Mouse (Mus musculus) forebrain, postnatal 0 days (tissue): ENCODE data around the gene Cope. TPM values are rescaled to one million over a fixed set of nuclear protein-coding genes. Genes with fewer than 3 reads are reported as not detected.

Experiments used
- ATAC-seq: fragments of 200-750 bp; cut with Nextera tagmentation; 2 replicates; pipeline ENCODE4 v1.8.0; 2017; ENCODE audit warnings: mild to moderate bottlenecking, moderate library complexity
- DNase-seq: peaks from one replicate; pipeline ENCODE4 v3.0.0-alpha.2; 2015
- H3K27ac ChIP-seq: fragments of 300-500 bp; sonication (generic); 2 replicates; pipeline ENCODE4 v1.5.1; 2014; ENCODE audit warnings: low read depth, mild to moderate bottlenecking, antibody characterized with exemption, low read length, moderate library complexity, mixed read lengths
- H3K27me3 ChIP-seq: fragments of 300-500 bp; sonication (generic); 2 replicates; pipeline ENCODE4 v1.6.1; 2014; ENCODE audit warnings: mild to moderate bottlenecking, low read length, mixed read lengths; ENCODE audit not compliant: insufficient read depth
- H3K36me3 ChIP-seq: fragments of 300-500 bp; sonication (generic); 2 replicates; pipeline ENCODE4 v1.6.1; 2014; ENCODE audit warnings: mild to moderate bottlenecking, moderate library complexity; ENCODE audit not compliant: insufficient read depth
- H3K4me1 ChIP-seq: fragments of 300-500 bp; sonication (generic); 2 replicates; pipeline ENCODE4 v1.6.1; 2014; ENCODE audit warnings: antibody characterized with exemption; ENCODE audit not compliant: insufficient read depth
- H3K4me2 ChIP-seq: fragments of 300-500 bp; sonication (generic); 2 replicates; pipeline ENCODE4 v1.6.1; 2014; ENCODE audit warnings: low read depth, mild to moderate bottlenecking, moderate library complexity
- H3K4me3 ChIP-seq: fragments of 300-500 bp; sonication (generic); 2 replicates; pipeline ENCODE4 v1.5.1; 2014; ENCODE audit warnings: low read depth, low read length, mixed read lengths
- H3K9ac ChIP-seq: fragments of 300-500 bp; sonication (generic); 2 replicates; pipeline ENCODE4 v1.6.1; 2014; ENCODE audit warnings: mild to moderate bottlenecking
- H3K9me3 ChIP-seq: fragments of 300-500 bp; sonication (generic); 2 replicates; pipeline ENCODE4 v1.6.1; 2016; ENCODE audit warnings: low read length
- CTCF ChIP-seq: sonication (generic); IDR thresholded peaks from 2 replicates; pipeline ENCODE4 v1.5.1; 2016; ENCODE audit warnings: antibody characterized with exemption, control low read depth, low read depth
- WGBS: fragments of 180-500 bp; shearing (Covaris S2); extraction: QIAGEN DNeasy Blood & Tissue Kit; methylation state at CpG from one replicate; pipeline ENCODE4 v1.1.7; 2014; 5-methylcytosine and 5-hydroxymethylcytosine counted together
- polyA plus RNA-seq: library from polyadenylated mRNA; unstranded; fragments of >200 nt; fragmentation: Nextera tagmentation; extraction: Ambion mirVana; gene quantifications from 2 replicates; pipeline ENCODE4 v1.2.1, GENCODE M21; 2015
- total RNA-seq: library from RNA; depleted of rRNA; stranded (reverse); fragments of >200 nt; gene quantifications from 2 replicates; pipeline ENCODE4 v1.2.3, GENCODE M21; 2014

Cope gene
- total and polyA plus RNA-seq, 2 experiments from 2014 or later: 86.6 to 259 TPM

DNA sequence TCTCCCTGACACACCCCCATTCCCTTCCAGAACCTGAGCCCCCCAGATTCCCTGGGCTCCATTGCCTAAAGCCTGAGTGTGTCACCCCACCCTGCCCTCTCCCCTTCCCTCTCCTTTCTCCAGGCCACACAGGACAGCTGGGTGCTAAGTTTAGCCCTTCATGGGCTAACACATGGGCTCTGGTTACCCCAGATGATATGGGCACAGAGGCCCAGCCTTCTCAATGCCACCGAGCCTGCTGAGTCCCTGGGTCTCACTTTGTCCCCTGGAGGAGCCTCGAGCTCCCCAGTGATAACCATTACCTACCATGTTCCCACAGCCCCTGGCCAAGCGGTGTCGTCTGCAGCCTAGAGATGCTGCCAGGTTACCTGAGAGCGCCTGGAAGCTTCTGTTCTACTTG is 15.6 kb downstream of the Cope start:
- Histone ChIP-seq H3K9me3 (no peaks in the 10 kb centered on the region), H3K4me3 (no peak overlapping the region)
- 81% methylated on average over 5 of the region's 5 CpGs for WGBS

DNA sequence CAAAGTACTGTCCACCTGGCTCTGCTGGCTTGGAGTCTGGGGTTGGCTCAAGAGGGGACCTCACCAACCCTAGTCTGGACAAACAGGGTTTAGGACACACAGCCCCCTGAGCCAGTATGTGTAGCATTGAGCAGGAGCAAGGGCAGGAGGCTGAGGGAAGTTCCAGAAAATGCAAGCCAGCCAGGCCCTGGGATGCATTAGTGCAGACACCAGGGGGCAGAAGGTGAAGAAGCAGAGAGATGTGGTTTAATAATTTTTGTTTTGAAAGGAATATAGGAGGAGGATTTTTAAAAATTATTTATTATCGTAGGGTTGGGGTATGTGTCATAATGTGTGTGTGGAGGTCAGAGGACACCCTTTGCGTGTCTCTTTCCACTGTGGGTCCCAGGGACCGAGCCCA is 21.4 kb downstream of the Cope start:
- no peak for TF ChIP-seq CTCF
- DNase-seq: no peak
- no peaks in the 10 kb centered on the region for H3K27me3 ChIP-seq
- H3K27ac ChIP-seq: no peak overlapping the region
- H3K4me3 ChIP-seq: no peak overlapping the region
- peaks cover 76% of the 10 kb centered on the region for H3K36me3 ChIP-seq
- H3K9ac ChIP-seq: no peak overlapping the region
- WGBS: 95% methylated on average over 3 of the region's 3 CpGs
- no peaks in the 10 kb centered on the region for H3K4me1 ChIP-seq
- ATAC-seq: no peak
- H3K9me3 ChIP-seq: no peaks in the 10 kb centered on the region
- no peak overlapping the region for H3K4me2 ChIP-seq

More for the DNA sequence above, 15.6 kb downstream of the Cope start:
- H3K36me3 ChIP-seq: peaks cover 48% of the 10 kb centered on the region
- H3K27ac ChIP-seq: peak overlapping the region; percentile 97; the same call in 1 of the 2 replicates
- DNase-seq (no peak), ATAC-seq (no peak)
- no peaks in the 10 kb centered on the region for H3K27me3 ChIP-seq
- H3K4me1 ChIP-seq: peaks cover 16% of the 10 kb centered on the region
- peak overlapping the region; percentile 96 for H3K9ac ChIP-seq
- no peak for TF ChIP-seq CTCF
- H3K4me2 ChIP-seq: peak overlapping the region; percentile 74

DNA sequence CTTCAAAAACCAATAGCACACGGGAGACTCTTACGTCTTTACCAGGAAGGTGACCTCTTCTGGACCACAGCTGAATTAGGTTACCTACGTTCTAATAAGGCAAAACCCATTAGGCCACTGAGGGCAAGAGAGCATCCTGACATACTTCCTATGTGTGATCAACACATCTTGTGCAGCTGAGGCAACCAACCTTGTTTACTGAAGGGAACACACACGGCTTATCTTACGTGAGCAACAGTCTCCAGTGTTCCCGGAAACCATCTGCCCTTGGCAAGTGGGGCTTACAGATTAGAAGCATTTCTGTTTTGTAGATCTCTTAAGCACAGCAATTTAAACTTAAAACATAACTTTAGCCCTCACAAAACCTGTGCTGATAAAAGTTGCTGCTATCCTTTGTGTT is 25.2 kb downstream of the Cope start:
- Histone ChIP-seq H3K4me1 (peaks cover 9% of the 10 kb centered on the region; the same call in 1 of the 2 replicates), H3K27me3 (no peaks in the 10 kb centered on the region), H3K9me3 (no peaks in the 10 kb centered on the region), H3K9ac (no peak overlapping the region), H3K4me3 (no peak overlapping the region), H3K36me3 (peaks cover 79% of the 10 kb centered on the region), H3K27ac (no peak overlapping the region), H3K4me2 (no peak overlapping the region)
- no peak for TF ChIP-seq CTCF
- DNase-seq: no peak
- 86% methylated on average over 6 of the region's 6 CpGs for WGBS
- ATAC-seq: no peak

DNA sequence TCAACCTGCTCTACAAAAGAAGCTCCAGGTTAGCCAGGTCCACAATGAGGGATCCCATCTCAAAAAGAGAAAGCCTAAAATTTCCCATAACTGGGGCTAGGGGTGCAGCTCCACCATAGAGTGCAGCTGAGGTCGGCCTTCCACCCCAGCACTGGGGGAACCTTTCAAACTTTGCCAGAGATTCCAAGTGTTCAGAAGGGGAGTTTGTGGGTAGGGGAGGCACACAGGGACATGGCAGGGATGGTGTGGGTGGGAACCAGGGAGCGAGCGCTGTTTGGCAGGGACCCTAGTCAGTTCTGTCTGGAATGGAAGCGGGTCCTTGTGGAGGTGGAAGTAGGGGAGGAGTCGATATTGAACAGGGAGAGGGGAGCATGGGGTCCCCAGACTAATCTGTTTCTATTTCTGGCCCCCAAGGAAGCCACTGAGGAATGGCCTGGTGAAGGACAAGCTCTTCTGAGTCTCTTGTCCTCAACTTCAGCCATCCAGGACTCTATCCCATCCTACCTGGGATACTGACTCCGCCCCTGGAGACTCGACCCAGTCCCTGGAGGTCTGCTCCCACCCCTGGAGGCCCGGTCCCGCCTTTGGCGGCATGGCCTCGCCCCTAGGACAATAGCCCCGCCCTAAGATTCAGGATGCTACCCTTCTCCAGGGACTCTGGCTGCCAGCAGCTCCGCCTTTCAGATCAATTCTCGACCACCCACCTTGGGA is 27.0 kb downstream of the Cope start, which contains the start of gene Gdf1:
Gene Gdf1, plus strand, starts transcription at position 694 of the 711 bp plus-strand sequence.
- Histone ChIP-seq H3K9me3 (no peaks in the 10 kb centered on the region), H3K36me3 (peaks cover 80% of the 10 kb centered on the region), H3K27ac (no peak within 1 kb of the TSS), H3K4me3 (no peak within 1 kb of the TSS), H3K9ac (0 out of 2 replicates have a peak within 1 kb of the TSS, but pooled peaks have one; percentile 14), H3K4me2 (peak within 1 kb of the TSS; percentile 10; the same call in 1 of the 2 replicates), H3K27me3 (no peaks in the 10 kb centered on the region), H3K4me1 (peaks cover 9% of the 10 kb centered on the region; the same call in 1 of the 2 replicates)
- WGBS: 37% methylated on average over 14 of the region's 14 CpGs
- no peak for TF ChIP-seq CTCF
- no peak for ATAC-seq
- DNase-seq: no peak

DNA sequence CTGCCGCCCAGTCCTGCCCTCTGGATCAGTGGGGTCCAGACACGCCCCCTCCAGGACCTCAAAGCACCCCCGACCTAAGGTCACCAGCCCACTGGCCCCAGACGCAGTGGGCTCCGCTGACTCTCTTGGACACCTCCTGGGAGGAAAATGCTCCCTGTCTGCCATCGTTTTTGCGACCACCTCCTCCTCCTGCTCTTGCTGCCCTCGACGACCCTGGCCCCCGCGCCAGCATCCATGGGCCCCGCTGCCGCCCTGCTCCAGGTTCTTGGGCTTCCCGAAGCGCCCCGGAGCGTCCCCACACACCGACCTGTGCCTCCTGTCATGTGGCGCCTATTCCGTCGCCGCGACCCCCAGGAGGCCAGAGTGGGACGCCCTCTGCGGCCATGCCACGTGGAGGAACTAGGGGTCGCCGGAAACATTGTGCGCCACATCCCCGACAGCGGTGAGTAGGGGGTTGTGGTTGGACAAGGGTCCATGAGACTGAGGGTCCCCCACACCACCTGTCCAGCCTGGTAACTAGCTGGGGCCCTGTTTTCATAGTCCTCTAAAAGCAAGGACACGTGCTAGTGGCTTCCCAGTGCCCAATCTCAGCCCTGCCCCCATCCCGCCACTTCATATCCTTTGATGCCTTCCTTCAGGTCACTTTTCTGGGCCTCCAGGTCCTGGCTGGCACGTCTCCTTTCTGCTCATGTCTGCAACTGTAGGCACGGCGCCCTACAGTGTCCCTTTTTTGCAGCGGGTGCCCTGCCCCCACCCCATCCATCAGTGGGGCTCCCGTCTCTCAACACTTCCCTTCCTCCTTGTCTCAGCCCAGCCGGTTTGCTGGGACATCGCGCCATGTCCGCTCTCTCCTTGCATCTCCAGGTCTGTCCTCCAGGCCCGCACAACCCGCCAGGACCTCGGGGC is 27.8 kb downstream of the Cope start:
- ATAC-seq: peak; percentile 4
- Histone ChIP-seq H3K27me3 (no peaks in the 10 kb centered on the region), H3K9me3 (no peaks in the 10 kb centered on the region), H3K27ac (no peak overlapping the region), H3K4me1 (peaks cover 9% of the 10 kb centered on the region; the same call in 1 of the 2 replicates), H3K4me2 (peak overlapping the region; percentile 10; the same call in 1 of the 2 replicates), H3K9ac (0 out of 2 replicates have a peak overlapping the region, but pooled peaks have one; percentile 14), H3K36me3 (peaks cover 82% of the 10 kb centered on the region), H3K4me3 (no peak overlapping the region)
- no peak for TF ChIP-seq CTCF
- WGBS: 15% methylated on average over 45 of the region's 45 CpGs
- DNase-seq: no peak

DNA sequence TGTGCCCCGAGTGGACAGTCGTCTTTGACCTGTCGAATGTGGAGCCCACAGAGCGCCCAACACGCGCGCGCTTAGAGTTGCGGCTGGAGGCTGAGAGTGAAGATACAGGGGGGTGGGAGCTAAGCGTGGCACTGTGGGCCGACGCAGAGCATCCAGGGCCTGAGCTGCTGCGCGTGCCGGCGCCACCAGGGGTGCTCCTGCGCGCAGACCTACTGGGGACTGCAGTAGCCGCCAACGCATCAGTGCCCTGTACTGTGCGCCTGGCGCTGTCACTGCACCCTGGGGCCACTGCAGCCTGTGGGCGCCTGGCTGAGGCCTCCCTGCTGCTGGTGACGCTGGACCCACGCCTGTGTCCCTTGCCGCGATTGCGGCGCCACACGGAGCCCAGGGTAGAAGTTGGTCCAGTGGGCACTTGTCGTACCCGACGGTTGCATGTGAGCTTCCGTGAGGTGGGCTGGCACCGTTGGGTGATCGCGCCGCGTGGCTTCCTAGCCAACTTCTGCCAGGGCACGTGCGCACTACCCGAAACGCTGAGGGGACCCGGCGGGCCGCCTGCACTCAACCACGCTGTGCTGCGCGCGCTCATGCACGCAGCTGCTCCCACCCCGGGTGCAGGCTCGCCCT is 28.5 kb downstream of the Cope start:
- Histone ChIP-seq H3K4me3 (no peak overlapping the region), H3K27ac (peak overlapping the region; percentile 48; the same call in 1 of the 2 replicates), H3K4me2 (peak overlapping the region; percentile 10; the same call in 1 of the 2 replicates), H3K9me3 (no peaks in the 10 kb centered on the region), H3K27me3 (no peaks in the 10 kb centered on the region), H3K9ac (0 out of 2 replicates have a peak overlapping the region, but pooled peaks have one; percentile 14), H3K4me1 (peaks cover 9% of the 10 kb centered on the region; the same call in 1 of the 2 replicates), H3K36me3 (peaks cover 82% of the 10 kb centered on the region)
- 29% methylated on average over 53 of the region's 53 CpGs for WGBS
- ATAC-seq: peak; percentile 89
- TF ChIP-seq CTCF: peak; percentile 74
- peak; percentile 83 for DNase-seq
